Mouse (Mus musculus) heart, postnatal 10 days (tissue): ENCODE measurements around the gene Hist1h3c. TPM values are rescaled to one million over a fixed set of nuclear protein-coding genes. Genes with fewer than 3 reads are reported as not detected.
A peak's percentile ranks its signal among the peaks of the same experiment; 100 is the strongest.
"Not testable (repeated sequence)": the region's sequence is repeated elsewhere in the genome, so short reads cannot be mapped to it uniquely, and the experiment has no call there.

Experiments used
- DNase-seq, 2 experiments: peaks; one replicate each; pipeline ENCODE4 v3.0.0; 2021
- intact Hi-C: fragments of 180-260 bp; cut with DNase I; formaldehyde crosslinking; loops from one replicate; pipeline ENCODE4 v1.15.1; 2025
- total RNA-seq, 2 experiments: library from RNA; stranded (reverse); gene quantifications; 2 replicates each; pipeline ENCODE4 v1.2.3; 2021

Gene Hist1h3c
- total RNA-seq, 2 experiments from 2014 or later = 84.0 to 101 TPM

GRCm38 (mm10) chr13:23743963-23744362, 1.4 kb downstream of the Hist1h3c start:
- intact Hi-C loops = loop anchor here (5.0 to 10.0 kb wide), 3 partner anchors 162 to 1919 kb away; partner anchors contain the start of genes Hist1h2af, Hist1h3g, Hist1h4d and Hist1h4h
- no peak for DNase-seq

- DNase-seq = no peak
- intact Hi-C loops = loop anchor here (5.0 to 10.0 kb wide), 3 partner anchors 161 to 1918 kb away; partner anchors contain the start of genes Hist1h2af, Hist1h3g, Hist1h4d and Hist1h4h
These were observed 2.2 kb downstream of the Hist1h3c start for GRCm38 (mm10) chr13:23743215-23743614.

DNA sequence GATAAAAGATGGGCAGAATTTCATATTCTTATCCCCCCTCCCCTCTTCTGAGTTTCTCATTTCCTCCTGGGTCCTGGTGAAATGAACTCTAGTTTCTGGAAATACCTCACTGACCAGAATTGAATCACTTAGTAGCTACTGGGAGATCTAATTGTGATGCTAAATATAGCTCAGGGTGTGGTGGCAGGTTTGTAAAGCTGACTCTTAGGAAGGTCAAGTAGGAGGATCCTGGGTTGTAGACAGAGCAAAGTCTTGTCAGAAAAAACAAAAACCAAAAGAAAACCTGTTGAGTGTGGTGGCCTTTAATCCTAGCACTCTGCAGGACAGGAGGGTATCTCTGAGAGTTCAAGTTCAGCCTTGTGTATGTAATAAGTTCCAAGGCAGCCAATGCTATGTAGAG, 3.4 kb downstream of the Hist1h3c start:
- intact Hi-C loops = loop anchor here (5.0 to 10.0 kb wide), 3 partner anchors 160 to 1917 kb away; partner anchors contain the start of genes Hist1h2af, Hist1h3g, Hist1h4d and Hist1h4h
- no peak for DNase-seq

- intact Hi-C loops = loop anchor here (5.0 to 10.0 kb wide), 3 partner anchors 159 to 1916 kb away; partner anchors contain the start of genes Hist1h2af, Hist1h3g, Hist1h4d and Hist1h4h
- no peak for DNase-seq
These were observed 4.5 kb downstream of the Hist1h3c start for GRCm38 (mm10) chr13:23740910-23741309.

DNA sequence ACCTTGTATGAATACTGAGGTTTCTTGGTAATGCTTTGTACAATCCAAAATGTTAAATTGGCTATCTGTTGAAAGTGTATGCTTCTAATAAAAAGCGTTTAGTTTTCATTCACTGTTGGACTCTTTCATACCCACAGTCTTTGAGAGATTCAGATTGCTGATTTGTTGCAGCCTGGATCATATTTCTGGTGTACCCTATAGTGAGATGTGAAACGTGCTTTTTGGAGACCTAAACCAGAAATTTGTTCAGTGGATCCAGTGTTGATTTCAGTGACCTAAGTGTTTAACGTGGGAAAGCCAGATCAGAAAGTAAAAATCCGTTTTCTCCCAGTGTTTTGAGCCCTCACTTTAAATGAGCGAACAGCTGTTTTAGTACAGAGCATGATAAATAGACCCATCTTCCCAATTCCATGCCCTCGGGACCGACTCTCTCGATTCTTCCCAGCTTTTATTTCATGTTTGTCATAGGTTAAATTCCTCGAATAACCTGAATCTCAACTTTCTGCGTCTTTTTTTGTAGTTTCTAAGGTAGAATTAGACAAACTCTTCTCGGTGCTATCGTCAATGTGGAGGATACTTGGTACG, 5.1 kb downstream of the Hist1h3c start:
- DNase-seq = no peak
- intact Hi-C loops = loop anchor here (5.0 to 10.0 kb wide), 3 partner anchors 158 to 1916 kb away; partner anchors contain the start of genes Hist1h2af, Hist1h3g, Hist1h4d and Hist1h4h

DNA sequence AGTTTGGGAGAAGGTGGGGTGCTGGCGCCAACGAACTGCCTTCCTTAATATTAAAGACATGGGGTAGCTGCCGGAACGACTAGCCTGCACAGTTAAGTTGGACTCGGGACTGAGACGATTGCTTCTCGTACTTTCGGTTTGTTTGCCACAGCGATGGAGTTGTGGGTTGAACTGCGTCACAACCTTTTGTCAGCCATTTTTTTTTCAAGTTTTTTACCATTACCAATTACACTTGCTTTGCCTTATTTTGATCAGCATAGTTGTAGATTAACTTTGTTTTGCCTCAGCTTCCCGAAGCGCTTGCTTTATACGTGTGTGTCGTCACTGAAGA, 5.5 kb downstream of the Hist1h3c start:
- intact Hi-C loops = loop anchor here (5.0 to 10.0 kb wide), 6 partner anchors 55 to 1915 kb away; partner anchors contain the start of genes Hist1h1e, Hist1h2ac, Hist1h2af and Hist1h2bc
- DNase-seq = no peak

DNA sequence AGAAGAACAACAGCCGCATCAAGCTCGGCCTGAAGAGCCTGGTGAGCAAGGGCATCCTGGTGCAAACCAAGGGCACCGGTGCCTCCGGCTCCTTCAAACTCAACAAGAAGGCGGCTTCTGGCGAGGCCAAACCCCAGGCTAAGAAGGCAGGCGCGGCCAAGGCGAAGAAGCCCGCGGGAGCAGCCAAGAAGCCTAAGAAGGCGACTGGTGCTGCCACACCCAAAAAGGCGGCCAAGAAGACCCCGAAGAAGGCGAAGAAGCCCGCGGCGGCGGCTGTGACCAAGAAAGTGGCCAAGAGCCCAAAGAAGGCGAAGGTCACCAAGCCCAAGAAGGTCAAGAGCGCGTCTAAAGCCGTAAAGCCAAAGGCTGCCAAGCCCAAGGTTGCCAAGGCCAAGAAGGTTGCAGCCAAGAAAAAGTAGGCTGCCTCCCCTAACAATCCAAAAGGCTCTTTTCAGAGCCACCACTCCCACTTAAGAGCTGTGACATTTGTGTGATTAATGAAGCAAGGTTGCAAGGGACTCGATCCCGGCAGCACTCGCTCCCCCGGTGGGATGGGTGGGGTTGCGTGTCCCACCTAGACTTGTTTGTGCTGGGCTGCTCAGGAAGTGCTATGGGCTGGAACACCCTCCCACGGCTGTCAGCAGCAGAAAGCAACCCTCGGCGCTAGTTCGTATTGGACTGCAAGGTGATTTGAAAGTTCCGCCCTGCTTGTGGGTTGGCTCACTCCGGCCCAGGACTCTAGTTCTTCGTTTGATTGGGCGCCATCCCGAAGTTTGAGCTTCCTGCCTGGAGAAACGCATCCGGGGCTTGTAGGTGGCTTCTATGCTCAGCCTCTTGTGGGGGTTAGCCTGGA, 6.1 kb downstream of the Hist1h3c start:
- intact Hi-C loops = loop anchor here (5.0 to 10.0 kb wide), 3 partner anchors 54 to 307 kb away; partner anchors contain the start of genes Hist1h1e, Hist1h2ac, Hist1h2bc and Hist1h2be
- peak; percentile 94 to 97 for DNase-seq

DNA sequence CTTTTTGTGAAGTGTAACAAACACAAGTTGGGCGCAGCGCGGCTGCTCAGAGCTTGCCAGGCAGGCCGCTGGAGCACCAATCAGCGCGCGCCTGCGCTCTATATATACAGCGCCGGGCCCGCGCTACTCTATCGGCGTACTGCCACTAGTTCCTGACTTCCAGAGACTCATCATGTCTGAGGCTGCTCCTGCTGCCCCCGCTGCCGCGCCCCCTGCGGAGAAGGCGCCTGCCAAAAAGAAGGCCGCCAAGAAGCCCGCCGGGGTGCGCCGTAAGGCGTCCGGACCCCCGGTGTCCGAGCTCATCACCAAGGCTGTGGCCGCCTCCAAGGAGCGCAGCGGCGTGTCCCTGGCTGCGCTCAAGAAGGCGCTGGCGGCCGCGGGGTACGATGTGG, 6.7 kb downstream of the Hist1h3c start, which contains the start of gene Hist1h1c:
Hist1h1c (plus strand) TSS at position 132 of the 392 bp plus-strand sequence.
- peak; percentile 94 to 96 for DNase-seq
- intact Hi-C loops = loop anchor here (5.0 to 10.0 kb wide), 3 partner anchors 54 to 306 kb away; partner anchors contain the start of genes Hist1h1e, Hist1h2ac, Hist1h2bc and Hist1h2be

- DNase-seq = peak in 1 of 2 experiments; percentile 49
- intact Hi-C loops = loop anchor here (5.0 to 10.0 kb wide), 3 partner anchors 53 to 306 kb away; partner anchors contain the start of genes Hist1h1e, Hist1h2ac, Hist1h2bc and Hist1h2be
These were observed 7.4 kb downstream of the Hist1h3c start for GRCm38 (mm10) chr13:23738041-23738440.

DNA sequence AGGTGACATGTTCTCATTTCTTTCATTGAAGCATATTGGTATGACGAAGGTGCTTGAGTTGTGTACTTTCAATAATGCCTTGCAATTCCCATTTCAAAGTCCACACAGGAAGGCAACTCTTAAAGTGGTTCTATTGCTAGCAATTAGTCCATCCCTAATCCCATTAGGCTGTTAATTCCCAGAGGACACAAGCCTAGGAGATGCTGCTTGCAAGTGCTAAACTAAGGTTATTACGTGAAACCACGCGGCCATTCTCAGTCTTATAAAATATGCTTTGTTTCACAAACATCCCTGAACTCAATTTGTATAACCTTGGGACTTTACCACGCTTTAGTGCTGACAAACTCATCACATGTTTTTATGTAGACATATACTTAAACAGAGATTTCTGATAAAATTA, 8.3 kb downstream of the Hist1h3c start:
- intact Hi-C loops = loop anchor here (5.0 to 10.0 kb wide), 3 partner anchors 52 to 305 kb away; partner anchors contain the start of genes Hist1h1e, Hist1h2ac, Hist1h2bc and Hist1h2be
- DNase-seq = no peak

- DNase-seq = peak in 1 of 2 experiments; percentile 57
- intact Hi-C loops = loop anchor here (1.0 to 10.0 kb wide), 2 partner anchors 31 to 47 kb away; partner anchors contain the start of genes Hist1h2ac and Hist1h2bc
These were observed 13.1 kb downstream of the Hist1h3c start for GRCm38 (mm10) chr13:23732156-23732804.

DNA sequence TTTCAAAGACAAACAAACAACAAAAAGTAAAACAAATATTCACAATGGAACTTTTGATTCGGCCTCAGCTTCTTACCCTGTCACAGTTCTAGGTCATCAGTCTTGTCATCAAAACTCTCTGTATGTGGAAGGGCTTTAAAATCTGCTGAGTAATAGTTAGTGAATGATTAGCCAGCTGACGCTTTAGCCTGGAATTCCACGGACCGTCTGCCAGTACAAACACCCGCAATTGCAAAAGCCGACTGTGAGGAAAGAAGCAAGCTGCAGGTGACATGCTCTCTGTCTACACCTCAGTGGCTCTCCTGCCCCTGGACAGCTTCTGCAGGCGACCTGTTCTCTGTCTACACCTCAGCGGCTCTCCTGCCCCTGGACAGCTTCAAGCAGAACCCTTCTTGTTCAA, 14.9 kb downstream of the Hist1h3c start:
- DNase-seq = peak; percentile 41
- intact Hi-C loops = loop anchor here (10.0 kb wide), 1 partner anchor 46 kb away; the partner anchor contains the start of genes Hist1h2ac and Hist1h2bc

GRCm38 (mm10) chr13:23729706-23730105, 15.7 kb downstream of the Hist1h3c start:
- intact Hi-C loops = loop anchor here (10.0 kb wide), 1 partner anchor 45 kb away; the partner anchor contains the start of genes Hist1h2ac and Hist1h2bc
- DNase-seq = no peak

- no peak for DNase-seq
- intact Hi-C loops = no loop called here
These were observed 16.2 kb downstream of the Hist1h3c start for GRCm38 (mm10) chr13:23729192-23729525.

DNA sequence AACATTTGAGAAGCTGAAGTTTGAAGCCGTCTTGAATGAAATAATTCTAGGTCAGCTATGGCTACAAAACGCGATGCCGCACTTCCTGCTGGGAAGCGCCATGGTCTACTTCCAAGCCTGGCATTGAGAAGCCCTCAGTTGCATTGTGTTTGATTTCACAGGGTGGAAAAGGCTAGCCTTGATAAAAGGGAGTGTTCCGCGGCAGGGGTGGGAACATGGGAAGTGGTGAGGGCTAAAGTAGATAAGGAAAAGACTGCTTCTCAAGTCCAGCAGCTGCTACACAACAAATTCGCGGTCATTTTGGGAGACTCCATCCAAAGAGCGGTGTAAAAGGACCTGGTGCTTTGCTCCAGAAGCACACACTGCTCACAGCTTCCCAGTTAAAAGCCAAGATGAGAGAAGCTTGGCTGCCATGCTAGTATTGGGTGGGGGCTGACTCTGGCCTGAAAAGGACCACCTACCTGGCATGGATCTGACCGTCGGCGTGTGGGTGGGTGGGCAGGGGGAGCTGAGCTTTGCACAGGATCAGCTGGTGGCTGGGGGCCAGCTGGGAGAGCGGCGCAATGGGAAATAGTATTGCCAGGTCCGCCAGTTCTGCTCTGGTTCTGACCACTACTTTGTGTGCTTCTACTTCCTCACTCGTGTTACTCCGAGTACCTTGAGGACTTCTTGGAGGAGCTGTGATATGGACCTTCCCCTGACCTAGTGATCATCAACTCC, 16.8 kb downstream of the Hist1h3c start:
- intact Hi-C loops = no loop called here
- no peak for DNase-seq

GRCm38 (mm10) chr13:23725213-23725612, 20.2 kb downstream of the Hist1h3c start:
- no peak for DNase-seq
- intact Hi-C loops = no loop called here

- intact Hi-C loops = no loop called here
- no peak for DNase-seq
These were observed 21.2 kb downstream of the Hist1h3c start for GRCm38 (mm10) chr13:23724239-23724638.

GRCm38 (mm10) chr13:23717593-23718245, 27.7 kb downstream of the Hist1h3c start:
- DNase-seq, intact Hi-C loops: not testable (repeated sequence)

- intact Hi-C loops = no loop called here
- no peak for DNase-seq
These were observed 28.2 kb downstream of the Hist1h3c start for GRCm38 (mm10) chr13:23717176-23717575.
